Mouse (Mus musculus) forebrain, postnatal 0 days (tissue): ENCODE results near the gene Dync1h1. TPM values are rescaled to one million over a fixed set of nuclear protein-coding genes. Genes with fewer than 3 reads are reported as not detected.

Experiments
- ATAC-seq: fragments of 200-750 bp; cut with Nextera tagmentation; 2 replicates; pipeline ENCODE4 v1.8.0; 2017; ENCODE audit warnings: mild to moderate bottlenecking, moderate library complexity
- DNase-seq: peaks from one replicate; pipeline ENCODE4 v3.0.0-alpha.2; 2015
- H3K27ac ChIP-seq: fragments of 300-500 bp; sonication (generic); 2 replicates; pipeline ENCODE4 v1.5.1; 2014; ENCODE audit warnings: low read depth, mild to moderate bottlenecking, antibody characterized with exemption, low read length, moderate library complexity, mixed read lengths
- H3K27me3 ChIP-seq: fragments of 300-500 bp; sonication (generic); 2 replicates; pipeline ENCODE4 v1.6.1; 2014; ENCODE audit warnings: mild to moderate bottlenecking, low read length, mixed read lengths; ENCODE audit not compliant: insufficient read depth
- H3K36me3 ChIP-seq: fragments of 300-500 bp; sonication (generic); 2 replicates; pipeline ENCODE4 v1.6.1; 2014; ENCODE audit warnings: mild to moderate bottlenecking, moderate library complexity; ENCODE audit not compliant: insufficient read depth
- H3K4me1 ChIP-seq: fragments of 300-500 bp; sonication (generic); 2 replicates; pipeline ENCODE4 v1.6.1; 2014; ENCODE audit warnings: antibody characterized with exemption; ENCODE audit not compliant: insufficient read depth
- H3K4me2 ChIP-seq: fragments of 300-500 bp; sonication (generic); 2 replicates; pipeline ENCODE4 v1.6.1; 2014; ENCODE audit warnings: low read depth, mild to moderate bottlenecking, moderate library complexity
- H3K4me3 ChIP-seq: fragments of 300-500 bp; sonication (generic); 2 replicates; pipeline ENCODE4 v1.5.1; 2014; ENCODE audit warnings: low read depth, low read length, mixed read lengths
- H3K9ac ChIP-seq: fragments of 300-500 bp; sonication (generic); 2 replicates; pipeline ENCODE4 v1.6.1; 2014; ENCODE audit warnings: mild to moderate bottlenecking
- H3K9me3 ChIP-seq: fragments of 300-500 bp; sonication (generic); 2 replicates; pipeline ENCODE4 v1.6.1; 2016; ENCODE audit warnings: low read length
- CTCF ChIP-seq: sonication (generic); IDR thresholded peaks from 2 replicates; pipeline ENCODE4 v1.5.1; 2016; ENCODE audit warnings: antibody characterized with exemption, control low read depth, low read depth
- WGBS: fragments of 180-500 bp; shearing (Covaris S2); extraction: QIAGEN DNeasy Blood & Tissue Kit; methylation state at CpG from one replicate; pipeline ENCODE4 v1.1.7; 2014; 5-methylcytosine and 5-hydroxymethylcytosine counted together
- polyA plus RNA-seq: library from polyadenylated mRNA; unstranded; fragments of >200 nt; fragmentation: Nextera tagmentation; extraction: Ambion mirVana; gene quantifications from 2 replicates; pipeline ENCODE4 v1.2.1, GENCODE M21; 2015
- total RNA-seq: library from RNA; depleted of rRNA; stranded (reverse); fragments of >200 nt; gene quantifications from 2 replicates; pipeline ENCODE4 v1.2.3, GENCODE M21; 2014

Gene Dync1h1
- total and polyA plus RNA-seq, 2 experiments from 2014 or later = 54.6 to 253 TPM

- ATAC-seq (peak; percentile 70), DNase-seq (peak; percentile 80)
- H3K4me2 ChIP-seq = peak overlapping the region; percentile 52
- 3% methylated on average over 50 of the region's 55 CpGs for WGBS
- H3K4me1 ChIP-seq = peaks cover 7% of the 10 kb centered on the region
- H3K36me3 ChIP-seq = peaks cover 28% of the 10 kb centered on the region
- no peaks in the 10 kb centered on the region; the same call in 1 of the 2 replicates for H3K27me3 ChIP-seq
- H3K27ac ChIP-seq = peak overlapping the region; percentile 99
- H3K9me3 ChIP-seq = no peaks in the 10 kb centered on the region
- peak overlapping the region; percentile 99 for H3K4me3 ChIP-seq
- TF ChIP-seq CTCF = no peak
- peak overlapping the region; percentile 100 for H3K9ac ChIP-seq
Measured at GRCm38 (mm10) chr12:110695676-110696171, 94.5 kb downstream of the Dync1h1 start.

- Histone ChIP-seq H3K9ac (peak overlapping the region; percentile 100), H3K9me3 (no peaks in the 10 kb centered on the region), H3K4me2 (peak overlapping the region; percentile 82), H3K4me3 (peak overlapping the region; percentile 99), H3K27me3 (no peaks in the 10 kb centered on the region; the same call in 1 of the 2 replicates), H3K27ac (peak overlapping the region; percentile 99), H3K36me3 (peaks cover 27% of the 10 kb centered on the region), H3K4me1 (peaks cover 7% of the 10 kb centered on the region)
- peak; percentile 95 for ATAC-seq
- under 1% methylated on average over 86 of the region's 89 CpGs for WGBS
- peak; percentile 100 for DNase-seq
- TF ChIP-seq CTCF = no peak
Measured at GRCm38 (mm10) chr12:110696173-110696974, 95.1 kb downstream of the Dync1h1 start.

GRCm38 (mm10) chr12:110696975-110697400 is 95.7 kb downstream of the Dync1h1 start:
- no peak for DNase-seq
- H3K36me3 ChIP-seq = peaks cover 22% of the 10 kb centered on the region
- H3K27me3 ChIP-seq = no peaks in the 10 kb centered on the region; the same call in 1 of the 2 replicates
- H3K4me1 ChIP-seq = peaks cover 7% of the 10 kb centered on the region
- TF ChIP-seq CTCF = no peak
- WGBS = 41% methylated on average over 9 of the region's 9 CpGs
- no peak for ATAC-seq
- H3K4me2 ChIP-seq = peak overlapping the region; percentile 82
- H3K9ac ChIP-seq = peak overlapping the region; percentile 72
- peak overlapping the region; percentile 99 for H3K4me3 ChIP-seq
- peak overlapping the region; percentile 99 for H3K27ac ChIP-seq
- no peaks in the 10 kb centered on the region for H3K9me3 ChIP-seq

GRCm38 (mm10) chr12:110697457-110697856 is 96.2 kb downstream of the Dync1h1 start:
- no peaks in the 10 kb centered on the region; the same call in 1 of the 2 replicates for H3K27me3 ChIP-seq
- DNase-seq = no peak
- H3K9me3 ChIP-seq = no peaks in the 10 kb centered on the region
- no peak overlapping the region for H3K4me2 ChIP-seq
- H3K4me3 ChIP-seq = no peak overlapping the region
- WGBS = 76% methylated on average over 5 of the region's 5 CpGs
- H3K27ac ChIP-seq = no peak overlapping the region
- no peak overlapping the region for H3K9ac ChIP-seq
- ATAC-seq = no peak
- peaks cover 19% of the 10 kb centered on the region for H3K36me3 ChIP-seq
- peaks cover 7% of the 10 kb centered on the region for H3K4me1 ChIP-seq
- no peak for TF ChIP-seq CTCF

GRCm38 (mm10) chr12:110698080-110698479 is 96.8 kb downstream of the Dync1h1 start:
- WGBS = 87% methylated on average over 1 of the region's 1 CpGs
- H3K9me3 ChIP-seq = no peaks in the 10 kb centered on the region
- no peak overlapping the region for H3K4me2 ChIP-seq
- peaks cover 7% of the 10 kb centered on the region for H3K4me1 ChIP-seq
- no peak overlapping the region for H3K27ac ChIP-seq
- DNase-seq = no peak
- H3K27me3 ChIP-seq = no peaks in the 10 kb centered on the region; the same call in 1 of the 2 replicates
- no peak for TF ChIP-seq CTCF
- no peak overlapping the region for H3K4me3 ChIP-seq
- ATAC-seq = no peak
- peaks cover 14% of the 10 kb centered on the region for H3K36me3 ChIP-seq
- H3K9ac ChIP-seq = no peak overlapping the region

- H3K4me1 ChIP-seq = peaks cover 7% of the 10 kb centered on the region
- no peak for DNase-seq
- WGBS = 51% methylated on average over 15 of the region's 15 CpGs
- no peak for TF ChIP-seq CTCF
- no peak overlapping the region for H3K27ac ChIP-seq
- no peaks in the 10 kb centered on the region for H3K9me3 ChIP-seq
- peaks cover 10% of the 10 kb centered on the region for H3K36me3 ChIP-seq
- no peaks in the 10 kb centered on the region; the same call in 1 of the 2 replicates for H3K27me3 ChIP-seq
- no peak overlapping the region for H3K9ac ChIP-seq
- no peak overlapping the region for H3K4me2 ChIP-seq
- ATAC-seq = no peak
- no peak overlapping the region for H3K4me3 ChIP-seq
Measured at GRCm38 (mm10) chr12:110698523-110699170, 97.4 kb downstream of the Dync1h1 start.
